Mouse (Mus musculus): ENCODE measurements at regions not wholly inside any gene's neighbourhood (a gene's known extent, or its start where the extent isn't known, plus 50 kb on each side); places are given as distances from the start of the nearest gene placed in this dataset.

DNA sequence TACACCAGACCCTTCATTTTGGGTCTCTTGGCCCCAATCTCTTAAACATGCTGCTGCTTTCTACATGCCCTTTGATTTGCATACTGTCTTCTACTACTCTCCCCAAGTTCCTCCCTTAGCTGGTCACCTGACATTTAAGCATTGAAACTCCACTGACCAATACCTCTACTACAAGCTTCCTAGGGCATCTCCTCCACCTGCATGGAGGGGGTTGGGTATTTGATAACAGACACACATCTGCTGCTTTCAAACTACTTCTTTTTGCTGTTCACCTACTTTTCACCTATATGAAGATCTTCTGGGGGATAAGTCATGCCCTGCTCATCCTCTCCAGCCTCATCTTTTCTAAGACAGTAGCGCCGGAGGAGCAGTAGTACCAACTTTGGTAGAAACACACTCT, 249.9 kb upstream of the Jun start:
- no peaks in the 10 kb centered on the region; the same call in 1 of the 2 replicates for H3K4me1 ChIP-seq (replicated peaks; ENCODE audit: insufficient read depth, low read length)
- WGBS: 99% methylated on average over 2 of the region's 2 CpGs
- DNase-seq (ENCODE audit: low spot score): no peak
- no peak for TF ChIP-seq CTCF (IDR thresholded peaks at IDR 0.05; ENCODE audit: low read depth)
- H3K27me3 ChIP-seq (ENCODE audit: insufficient read depth, low read length): no peaks in the 10 kb centered on the region
- H3K4me3 ChIP-seq (replicated peaks; ENCODE audit: low read depth, low read length): no peak overlapping the region
- no peak overlapping the region for H3K4me2 ChIP-seq (ENCODE audit: low read length)
- H3K9ac ChIP-seq (ENCODE audit: low read depth, low read length): no peak overlapping the region
- no peak for ATAC-seq (replicated peaks; ENCODE audit: low FRiP score, low read depth)
- no peaks in the 10 kb centered on the region for H3K36me3 ChIP-seq (ENCODE audit: insufficient read depth, low read length)
- no peak overlapping the region for H3K27ac ChIP-seq
- no peaks in the 10 kb centered on the region for H3K9me3 ChIP-seq (replicated peaks; ENCODE audit: low read length)

DNA sequence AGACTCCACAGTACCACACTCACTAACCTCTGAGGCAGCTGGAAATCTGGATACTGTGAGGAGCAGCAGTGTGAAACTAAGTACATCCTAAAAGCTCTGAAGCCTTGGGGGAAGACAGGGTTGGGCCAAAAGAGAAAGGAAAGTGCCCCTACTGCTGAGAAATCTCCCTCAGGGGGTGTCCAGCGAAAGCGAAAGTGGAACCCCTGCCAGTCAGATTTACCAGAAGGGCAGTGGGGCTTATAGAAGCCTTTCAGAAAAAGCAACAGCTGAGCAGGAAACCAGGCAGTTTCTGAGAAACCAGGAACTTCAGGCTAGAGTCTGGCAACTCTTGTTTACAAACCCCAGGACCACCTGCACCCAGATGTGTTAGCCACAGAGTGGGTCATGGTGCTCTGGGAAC, 251.3 kb upstream of the Jun start:
- DNase-seq (ENCODE audit: low spot score) (no peak), ATAC-seq (replicated peaks; ENCODE audit: low FRiP score, low read depth) (no peak)
- no peaks in the 10 kb centered on the region for H3K27me3 ChIP-seq (ENCODE audit: insufficient read depth, low read length)
- no peak overlapping the region for H3K9ac ChIP-seq (ENCODE audit: low read depth, low read length)
- TF ChIP-seq CTCF (IDR thresholded peaks at IDR 0.05; ENCODE audit: low read depth): no peak
- 66% methylated on average over 2 of the region's 2 CpGs for WGBS
- H3K4me1 ChIP-seq (replicated peaks; ENCODE audit: insufficient read depth, low read length): no peaks in the 10 kb centered on the region; the same call in 1 of the 2 replicates
- H3K4me2 ChIP-seq (ENCODE audit: low read length): no peak overlapping the region
- H3K9me3 ChIP-seq (replicated peaks; ENCODE audit: low read length): no peaks in the 10 kb centered on the region
- no peaks in the 10 kb centered on the region for H3K36me3 ChIP-seq (ENCODE audit: insufficient read depth, low read length)
- H3K4me3 ChIP-seq (replicated peaks; ENCODE audit: low read depth, low read length): no peak overlapping the region
- peak overlapping the region; percentile 9; the same call in 1 of the 2 replicates for H3K27ac ChIP-seq

DNA sequence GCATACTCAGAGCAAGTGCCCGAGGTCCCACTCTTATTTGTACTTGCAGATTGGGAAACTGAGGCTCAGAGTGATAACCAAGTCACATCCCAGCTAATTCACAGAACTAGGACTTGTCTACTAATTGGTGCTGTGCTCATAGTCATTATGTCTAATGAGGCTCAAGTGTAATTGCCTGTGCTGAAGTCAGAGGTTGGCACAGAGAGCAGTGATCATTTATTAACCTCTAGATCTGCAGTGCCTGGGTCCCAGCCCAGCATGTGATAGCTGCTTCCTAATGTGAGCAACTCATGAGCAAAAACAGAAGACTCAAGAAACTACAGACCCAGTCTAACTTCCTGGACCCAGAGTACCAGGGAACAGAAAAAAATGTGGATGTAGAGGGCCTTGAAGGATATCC, 252.0 kb upstream of the Jun start:
- ATAC-seq (replicated peaks; ENCODE audit: low FRiP score, low read depth): no peak
- Histone ChIP-seq H3K27ac (no peak overlapping the region), H3K4me2 (ENCODE audit: low read length) (no peak overlapping the region), H3K27me3 (ENCODE audit: insufficient read depth, low read length) (no peaks in the 10 kb centered on the region), H3K36me3 (ENCODE audit: insufficient read depth, low read length) (no peaks in the 10 kb centered on the region), H3K9ac (ENCODE audit: low read depth, low read length) (no peak overlapping the region), H3K4me3 (replicated peaks; ENCODE audit: low read depth, low read length) (no peak overlapping the region), H3K4me1 (replicated peaks; ENCODE audit: insufficient read depth, low read length) (no peaks in the 10 kb centered on the region; the same call in 1 of the 2 replicates), H3K9me3 (replicated peaks; ENCODE audit: low read length) (no peaks in the 10 kb centered on the region)
- no peak for DNase-seq (ENCODE audit: low spot score)
- TF ChIP-seq CTCF (IDR thresholded peaks at IDR 0.05; ENCODE audit: low read depth): no peak
- 88% methylated on average over 1 of the region's 1 CpGs for WGBS

DNA sequence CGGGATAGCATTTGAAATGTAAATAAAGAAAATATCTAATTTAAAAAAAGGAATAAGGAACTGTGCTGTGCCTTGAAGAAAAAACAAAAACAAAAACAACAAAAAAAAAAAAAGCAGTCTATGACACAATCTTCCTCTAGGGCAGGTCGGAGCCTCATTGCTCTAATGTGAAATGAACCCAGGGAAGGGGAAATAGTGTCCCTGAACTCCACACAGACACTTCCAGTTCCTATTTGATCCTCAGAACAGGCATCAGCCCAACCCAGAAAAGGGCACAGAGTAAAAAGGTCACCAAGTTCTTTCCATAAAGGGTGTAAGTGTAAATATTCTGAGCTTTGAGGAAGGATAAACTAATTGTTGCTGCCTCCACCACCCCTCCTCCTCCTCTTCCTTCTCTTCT, 250.2 kb upstream of the Fggy start:
- H3K9me3 ChIP-seq (replicated peaks; ENCODE audit: low read length): no peaks in the 10 kb centered on the region
- DNase-seq (ENCODE audit: low spot score): no peak
- 84% methylated on average over 2 of the region's 2 CpGs for WGBS
- no peaks in the 10 kb centered on the region for H3K27me3 ChIP-seq (ENCODE audit: insufficient read depth, low read length)
- no peak overlapping the region for H3K4me3 ChIP-seq (replicated peaks; ENCODE audit: low read depth, low read length)
- TF ChIP-seq CTCF (IDR thresholded peaks at IDR 0.05; ENCODE audit: low read depth): no peak
- H3K27ac ChIP-seq: no peak overlapping the region
- no peaks in the 10 kb centered on the region; the same call in 1 of the 2 replicates for H3K4me1 ChIP-seq (replicated peaks; ENCODE audit: insufficient read depth, low read length)
- no peak overlapping the region for H3K4me2 ChIP-seq (ENCODE audit: low read length)
- H3K9ac ChIP-seq (ENCODE audit: low read depth, low read length): no peak overlapping the region
- no peaks in the 10 kb centered on the region for H3K36me3 ChIP-seq (ENCODE audit: insufficient read depth, low read length)
- ATAC-seq (replicated peaks; ENCODE audit: low FRiP score, low read depth): no peak

DNA sequence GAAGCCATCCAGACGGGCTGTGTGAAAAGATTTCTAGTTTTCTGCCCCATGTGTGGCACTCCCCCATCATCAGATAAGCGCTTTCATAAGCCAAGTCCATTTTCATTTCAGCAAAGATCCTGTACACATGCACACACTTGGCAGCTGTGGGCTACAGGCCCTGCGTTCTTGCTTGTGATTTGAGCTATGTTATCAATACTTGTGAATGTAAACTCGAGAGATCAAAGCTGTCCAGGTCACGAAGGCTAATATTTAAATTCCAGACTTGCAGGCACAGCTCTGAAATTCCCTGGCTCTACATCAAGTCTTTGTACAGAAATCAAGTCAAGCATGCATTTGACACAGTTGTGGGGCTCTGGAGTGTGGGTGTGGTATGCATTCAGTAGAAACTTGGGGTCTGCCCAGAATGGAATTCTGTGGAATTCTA, 248.8 kb upstream of the Fggy start:
- H3K4me1 ChIP-seq (replicated peaks; ENCODE audit: insufficient read depth, low read length): no peaks in the 10 kb centered on the region; the same call in 1 of the 2 replicates
- no peak overlapping the region for H3K4me2 ChIP-seq (ENCODE audit: low read length)
- H3K27ac ChIP-seq: no peak overlapping the region
- no peaks in the 10 kb centered on the region for H3K36me3 ChIP-seq (ENCODE audit: insufficient read depth, low read length)
- H3K27me3 ChIP-seq (ENCODE audit: insufficient read depth, low read length): no peaks in the 10 kb centered on the region
- ATAC-seq (replicated peaks; ENCODE audit: low FRiP score, low read depth) (no peak), DNase-seq (ENCODE audit: low spot score) (no peak)
- WGBS: 54% methylated on average over 5 of the region's 5 CpGs
- no peak overlapping the region for H3K9ac ChIP-seq (ENCODE audit: low read depth, low read length)
- H3K9me3 ChIP-seq (replicated peaks; ENCODE audit: low read length): no peaks in the 10 kb centered on the region
- TF ChIP-seq CTCF (IDR thresholded peaks at IDR 0.05; ENCODE audit: low read depth): no peak
- no peak overlapping the region for H3K4me3 ChIP-seq (replicated peaks; ENCODE audit: low read depth, low read length)

DNA sequence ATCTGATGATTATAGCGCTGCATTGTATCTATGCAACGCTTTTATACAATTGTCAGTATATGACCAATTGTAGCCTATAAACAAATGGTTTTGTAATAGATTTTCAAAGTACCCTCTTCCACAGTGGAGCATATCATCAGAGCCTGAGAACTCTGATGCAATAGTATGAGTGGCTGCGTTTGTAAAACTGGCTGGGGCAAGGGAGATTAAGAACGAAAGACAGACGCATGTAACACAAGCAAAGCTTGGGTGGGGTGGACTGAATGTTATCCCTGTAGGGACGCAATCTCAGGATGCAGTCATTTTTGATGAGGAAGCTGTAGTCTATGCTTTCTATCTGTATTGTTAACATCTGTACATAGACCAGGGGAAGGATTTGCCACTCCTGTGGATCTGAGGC, 246.9 kb upstream of the Fggy start:
- TF ChIP-seq CTCF (IDR thresholded peaks at IDR 0.05; ENCODE audit: low read depth): no peak
- WGBS: 83% methylated on average over 6 of the region's 6 CpGs
- no peak overlapping the region for H3K27ac ChIP-seq

DNA sequence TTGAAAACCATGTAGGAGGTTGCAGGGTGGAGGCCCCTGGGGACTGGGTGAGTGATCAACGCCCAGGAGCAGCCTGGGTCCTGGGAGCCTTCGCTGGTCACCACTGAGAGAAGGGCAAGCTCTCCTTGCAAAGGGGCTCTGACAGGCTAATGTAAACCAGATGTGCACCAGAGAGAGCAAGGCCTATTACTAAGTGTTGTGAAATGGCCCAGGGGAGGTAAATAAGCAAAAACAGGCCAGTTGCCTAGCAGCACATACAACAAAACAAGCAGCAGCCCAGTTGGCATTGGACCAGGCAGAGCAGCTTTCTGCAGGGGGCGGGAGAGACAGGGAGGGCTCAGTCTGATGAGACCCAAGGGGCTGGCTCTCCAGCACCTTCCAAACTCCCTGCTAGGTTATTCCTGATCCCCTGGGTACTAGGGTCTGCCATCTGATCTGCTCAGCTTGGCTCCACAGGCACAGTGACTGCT, 239.5 kb upstream of the Fggy start:
- DNase-seq (ENCODE audit: low spot score) (peak; percentile 76), ATAC-seq (replicated peaks; ENCODE audit: low FRiP score, low read depth) (peak; percentile 67)
- no peaks in the 10 kb centered on the region for H3K27me3 ChIP-seq (ENCODE audit: insufficient read depth, low read length)
- H3K4me1 ChIP-seq (replicated peaks; ENCODE audit: insufficient read depth, low read length): peaks cover 19% of the 10 kb centered on the region; the same call in 1 of the 2 replicates
- WGBS: 23% methylated on average over 3 of the region's 3 CpGs
- H3K9me3 ChIP-seq (replicated peaks; ENCODE audit: low read length): no peaks in the 10 kb centered on the region
- no peak overlapping the region for H3K27ac ChIP-seq
- H3K4me3 ChIP-seq (replicated peaks; ENCODE audit: low read depth, low read length): no peak overlapping the region
- H3K4me2 ChIP-seq (ENCODE audit: low read length): no peak overlapping the region
- H3K36me3 ChIP-seq (ENCODE audit: insufficient read depth, low read length): no peaks in the 10 kb centered on the region
- no peak overlapping the region for H3K9ac ChIP-seq (ENCODE audit: low read depth, low read length)
- no peak for TF ChIP-seq CTCF (IDR thresholded peaks at IDR 0.05; ENCODE audit: low read depth)

More for the DNA sequence above, 246.9 kb upstream of the Fggy start:
- no peak for DNase-seq (ENCODE audit: low spot score)
- Histone ChIP-seq H3K27me3 (ENCODE audit: insufficient read depth, low read length) (no peaks in the 10 kb centered on the region), H3K36me3 (ENCODE audit: insufficient read depth, low read length) (no peaks in the 10 kb centered on the region), H3K4me1 (replicated peaks; ENCODE audit: insufficient read depth, low read length) (no peaks in the 10 kb centered on the region; the same call in 1 of the 2 replicates), H3K9ac (ENCODE audit: low read depth, low read length) (no peak overlapping the region), H3K4me3 (replicated peaks; ENCODE audit: low read depth, low read length) (no peak overlapping the region), H3K4me2 (ENCODE audit: low read length) (no peak overlapping the region), H3K9me3 (replicated peaks; ENCODE audit: low read length) (no peaks in the 10 kb centered on the region)
- ATAC-seq (replicated peaks; ENCODE audit: low FRiP score, low read depth): no peak
